Mouse (Mus musculus) CH12.LX (cell line): ENCODE measurements around the gene Pitx3. TPM values are rescaled to one million over a fixed set of nuclear protein-coding genes. Genes with fewer than 3 reads are reported as not detected.

Experiments
- DNase-seq: peaks from one replicate; pipeline ENCODE4 v3.0.0-alpha.2; 2013; ENCODE audit errors: extremely low read depth
- H3K27ac ChIP-seq: 2 replicates; pipeline ENCODE4 v1.5.1; 2012; ENCODE audit warnings: low read depth, mild to moderate bottlenecking, control low read depth, moderate library complexity; ENCODE audit not compliant: insufficient read depth
- H3K27me3 ChIP-seq: replicated peaks from 2 replicates; pipeline ENCODE3; 2012; ENCODE audit warnings: inconsistent platforms
- H3K36me3 ChIP-seq, 2 experiments: replicated peaks in 1 of 2; 2 replicates each; pipeline versions ENCODE3 to v1.6.1; 2012; ENCODE audit warnings: inconsistent platforms in 1 of 2, low read length in 1 of 2, mild to moderate bottlenecking in 1 of 2, mixed read lengths in 1 of 2, moderate library complexity in 1 of 2; ENCODE audit not compliant: control insufficient read depth in 1 of 2, insufficient read depth in 1 of 2
- H3K4me1 ChIP-seq, 2 experiments: 2 replicates each; pipeline ENCODE4 v1.6.1; 2012; ENCODE audit warnings: inconsistent platforms in 1 of 2, moderate library complexity in 1 of 2; ENCODE audit not compliant: insufficient read depth in 2 of 2, control insufficient read depth in 1 of 2
- H3K4me2 ChIP-seq: 2 replicates; pipeline ENCODE4 v1.6.1; 2012; ENCODE audit warnings: low read depth, mild to moderate bottlenecking, control low read depth; ENCODE audit not compliant: poor library complexity, insufficient read depth, severe bottlenecking
- H3K4me3 ChIP-seq, 3 experiments: fragments of 150-350 bp in 1 of 3; sonication (generic) in 1 of 3; replicated peaks in 1 of 3; 2 replicates each; pipeline versions ENCODE3 to v1.5.1; 2011 to 2012; ENCODE audit warnings: low read depth in 2 of 3, low read length in 2 of 3, mild to moderate bottlenecking in 2 of 3, moderate library complexity in 2 of 3, control low read depth in 1 of 3, improper control_type of control experiment in 1 of 3, inconsistent platforms in 1 of 3, mixed read lengths in 1 of 3; ENCODE audit not compliant: poor library complexity in 1 of 3
- H3K79me2 ChIP-seq: replicated peaks from 2 replicates; pipeline ENCODE4 v1.6.1; 2012; ENCODE audit warnings: mild to moderate bottlenecking, moderate library complexity; ENCODE audit not compliant: control insufficient read depth, poor library complexity, insufficient read depth, severe bottlenecking; ENCODE audit errors: extremely low read depth
- H3K9ac ChIP-seq: 2 replicates; pipeline ENCODE4 v1.6.1; 2012; ENCODE audit warnings: low read depth, mild to moderate bottlenecking, control low read depth, moderate library complexity; ENCODE audit not compliant: insufficient read depth
- H3K9me3 ChIP-seq: replicated peaks from 2 replicates; pipeline ENCODE3; 2012; ENCODE audit warnings: low read length, inconsistent platforms, mixed read lengths
- CHD1 ChIP-seq: IDR thresholded peaks from 2 replicates; pipeline ENCODE4 v1.6.1; 2012; ENCODE audit warnings: low read depth, low read length, improper control_type of control experiment, inconsistent platforms
- CTCF ChIP-seq, 2 experiments: IDR thresholded peaks in 1 of 2; conservative IDR thresholded peaks in 1 of 2; 2 replicates each; pipeline ENCODE4 v1.5.1; 2011 to 2012; ENCODE audit warnings: low read depth in 2 of 2, low read length in 2 of 2, improper control_type of control experiment in 1 of 2, inconsistent platforms in 1 of 2, mild to moderate bottlenecking in 1 of 2, moderate library complexity in 1 of 2
- E2F4 ChIP-seq: IDR thresholded peaks from 2 replicates; pipeline ENCODE4 v1.6.1; 2011; ENCODE audit warnings: low read depth, low read length, improper control_type of control experiment; ENCODE audit not compliant: insufficient replicate concordance
- ELF1 ChIP-seq: IDR thresholded peaks from 2 replicates; pipeline ENCODE4 v1.6.1; 2014; ENCODE audit warnings: low read depth, mild to moderate bottlenecking, inconsistent platforms, low read length, improper control_type of control experiment
- JUN ChIP-seq: IDR thresholded peaks from 2 replicates; pipeline ENCODE4 v1.6.1; 2011; ENCODE audit warnings: low read depth, mild to moderate bottlenecking, low read length, improper control_type of control experiment, moderate library complexity; ENCODE audit not compliant: insufficient read depth
- JUND ChIP-seq: conservative IDR thresholded peaks from 2 replicates; pipeline ENCODE4 v1.6.1; 2011; ENCODE audit warnings: low read depth, low read length, improper control_type of control experiment
- KAT2A ChIP-seq: IDR thresholded peaks from 2 replicates; pipeline ENCODE4 v1.6.1; 2012; ENCODE audit warnings: low read length, improper control_type of control experiment, inconsistent platforms; ENCODE audit not compliant: insufficient replicate concordance
- MAFK ChIP-seq: IDR thresholded peaks from 2 replicates; pipeline ENCODE4 v1.6.1; 2011; ENCODE audit warnings: low read length, improper control_type of control experiment; ENCODE audit not compliant: insufficient replicate concordance
- MAX ChIP-seq: IDR thresholded peaks from 2 replicates; pipeline ENCODE4 v1.6.1; 2011; ENCODE audit warnings: low read length, improper control_type of control experiment
- MAZ ChIP-seq: IDR thresholded peaks from 2 replicates; pipeline ENCODE4 v1.6.1; 2012; ENCODE audit warnings: low read depth, mild to moderate bottlenecking, inconsistent platforms, low read length, improper control_type of control experiment, moderate library complexity
- MEF2A ChIP-seq: IDR thresholded peaks from 2 replicates; pipeline ENCODE4 v1.6.1; 2014; ENCODE audit warnings: low read depth, mild to moderate bottlenecking, inconsistent platforms, low read length, improper control_type of control experiment, borderline replicate concordance
- MXI1 ChIP-seq: IDR thresholded peaks from 2 replicates; pipeline ENCODE4 v1.6.1; 2011; ENCODE audit warnings: mild to moderate bottlenecking, low read depth, low read length, improper control_type of control experiment
- NELFE ChIP-seq: IDR thresholded peaks from 2 replicates; pipeline ENCODE4 v1.6.1; 2011; ENCODE audit warnings: low read depth, low read length, improper control_type of control experiment
- NRF1 ChIP-seq: IDR thresholded peaks from 2 replicates; pipeline ENCODE4 v1.6.1; 2014; ENCODE audit warnings: low read depth, mild to moderate bottlenecking, inconsistent platforms, low read length, improper control_type of control experiment, moderate library complexity
- PAX5 ChIP-seq: IDR thresholded peaks from 2 replicates; pipeline ENCODE4 v1.6.1; 2012; ENCODE audit warnings: low read length, inconsistent platforms, mixed read lengths
- POLR2AphosphoS2 ChIP-seq: IDR thresholded peaks from 2 replicates; pipeline ENCODE4 v1.6.1; 2011; ENCODE audit warnings: low read depth, low read length, improper control_type of control experiment
- RAD21 ChIP-seq: IDR thresholded peaks from 2 replicates; pipeline ENCODE4 v1.6.1; 2011; ENCODE audit warnings: low read depth, mild to moderate bottlenecking, low read length, improper control_type of control experiment, moderate library complexity
- RCOR1 ChIP-seq: conservative IDR thresholded peaks from 2 replicates; pipeline ENCODE4 v1.6.1; 2012; ENCODE audit warnings: low read depth, mild to moderate bottlenecking, inconsistent platforms, low read length, improper control_type of control experiment
- SMC3 ChIP-seq: IDR thresholded peaks from 2 replicates; pipeline ENCODE4 v1.6.1; 2011; ENCODE audit warnings: low read depth, low read length, improper control_type of control experiment
- TBP ChIP-seq: conservative IDR thresholded peaks from 2 replicates; pipeline ENCODE4 v1.6.1; 2011; ENCODE audit warnings: low read depth, low read length, improper control_type of control experiment
- UBTF ChIP-seq: IDR thresholded peaks from 2 replicates; pipeline ENCODE4 v1.6.1; 2012; ENCODE audit warnings: low read depth, mild to moderate bottlenecking, inconsistent platforms, low read length, improper control_type of control experiment, moderate library complexity
- USF1 ChIP-seq: IDR thresholded peaks from 2 replicates; pipeline ENCODE4 v1.6.1; 2014; ENCODE audit warnings: low read depth, mild to moderate bottlenecking, inconsistent platforms, low read length, improper control_type of control experiment
- ZKSCAN1 ChIP-seq: IDR thresholded peaks from 2 replicates; pipeline ENCODE4 v1.6.1; 2012; ENCODE audit warnings: low read depth, inconsistent platforms, low read length, improper control_type of control experiment, borderline replicate concordance
- ZMIZ1 ChIP-seq: IDR thresholded peaks from 2 replicates; pipeline ENCODE4 v1.6.1; 2012; ENCODE audit warnings: low read depth, mild to moderate bottlenecking, inconsistent platforms, low read length, improper control_type of control experiment
- ZNF384 ChIP-seq: IDR thresholded peaks from 2 replicates; pipeline ENCODE4 v1.6.1; 2012; ENCODE audit warnings: low read depth, low read length, improper control_type of control experiment, inconsistent platforms
- dilution Hi-C: fragments of 300-500 bp; cut with MboI; formaldehyde crosslinking; loops from 2 replicates; pipeline ENCODE4 v1.14.3; 2020; ENCODE audit warnings: low sequenced_read_pairs; ENCODE audit not compliant: extremely low pct_unique_long_range_greater_than_20kb, extremely low pct_ligation_motif_present
- in situ Hi-C: fragments of 300-500 bp; cut with MboI; formaldehyde crosslinking; loops from 3 replicates; pipeline ENCODE4 v1.14.3; 2019; ENCODE audit warnings: low sequenced_read_pairs, low pct_ligation_motif_present, low pct_unique_long_range_greater_than_20kb, mixed read lengths
- polyA plus RNA-seq: library from polyadenylated mRNA; unstranded; fragments of >175 nt; gene quantifications from 2 replicates; pipeline ENCODE4 v1.2.1, GENCODE M21; 2012; ENCODE audit warnings: low read depth; ENCODE audit not compliant: insufficient read length
- total RNA-seq, 2 experiments: library from RNA; depleted of rRNA; stranded (reverse); fragments of 300-350 nt in 1 of 2; fragments of >200 nt in 1 of 2; gene quantifications; 2 replicates each; pipeline ENCODE4 v1.2.3; 2012 to 2014

The Pitx3 gene
- total and polyA plus RNA-seq, 3 experiments = not detected

DNA sequence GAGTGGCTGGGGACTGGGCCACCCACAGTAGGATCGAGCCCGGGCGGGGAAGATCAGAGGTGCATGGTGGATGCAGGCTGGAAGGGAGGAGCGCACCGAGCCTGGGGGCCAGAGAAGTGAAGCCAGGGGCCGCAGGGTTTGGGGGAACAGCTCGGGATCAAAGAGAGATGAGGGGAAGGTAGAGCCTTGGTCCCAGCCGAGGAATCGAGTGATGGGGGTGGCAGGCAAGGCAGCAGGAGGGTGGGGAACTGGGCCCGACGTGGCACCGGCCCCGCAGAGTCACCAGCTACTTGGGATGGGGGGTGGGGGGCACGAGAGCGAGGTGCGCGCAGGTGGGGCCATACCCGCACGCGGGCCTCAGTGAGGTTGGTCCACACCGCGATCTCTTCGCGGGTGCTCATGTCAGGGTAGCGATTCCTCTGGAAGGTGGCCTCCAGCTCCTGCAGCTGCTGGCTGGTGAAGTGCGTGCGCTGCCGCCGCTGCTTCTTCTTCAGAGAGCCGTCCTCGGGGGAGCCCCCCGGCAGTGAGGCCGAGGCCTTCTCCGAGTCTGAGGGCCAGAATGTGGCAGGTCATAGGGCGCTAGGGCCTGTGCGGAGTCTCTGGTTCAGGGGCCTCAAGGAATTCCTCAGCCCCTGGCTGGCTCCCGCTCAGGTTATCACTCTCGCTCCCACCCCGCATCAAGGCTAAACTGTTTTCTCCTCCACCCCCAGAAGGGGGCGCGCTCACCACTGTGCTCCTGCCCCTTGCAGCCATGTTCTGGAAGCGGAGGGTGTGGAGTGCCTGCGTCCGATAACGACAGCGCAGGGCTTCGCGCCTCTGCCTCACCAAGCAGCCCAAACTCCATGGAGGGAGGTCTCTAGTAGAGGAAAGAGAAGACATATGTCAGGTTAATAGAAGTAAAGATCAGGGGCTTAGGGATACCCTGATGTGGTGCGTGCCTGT lies 11.2 kb downstream of the Pitx3 start:
- H3K4me2 ChIP-seq = peak overlapping the region; percentile 75
- no peak overlapping the region for H3K9ac ChIP-seq
- H3K27ac ChIP-seq = no peak overlapping the region
- H3K9me3 ChIP-seq = no peaks in the 10 kb centered on the region
- peak overlapping the region in 2 of 3 experiments; percentile 40 to 56 for H3K4me3 ChIP-seq
- peak; percentile 71 for DNase-seq
- H3K79me2 ChIP-seq = no peaks in the 10 kb centered on the region
- peaks cover 88% of the 10 kb centered on the region for H3K27me3 ChIP-seq
- in situ Hi-C loops = loop anchor here (5.0 to 10.0 kb wide), 2 partner anchors 120 to 228 kb away; no protein-coding TSS in a partner anchor
- TF ChIP-seq CHD1 = no peak
- TF ChIP-seq ZKSCAN1 = no peak
- TF ChIP-seq MAZ = no peak
- TF ChIP-seq SMC3 = peak; percentile 71
- peak; percentile 10; the same call in 1 of the 2 replicates for TF ChIP-seq MXI1
- peak; percentile 46; the same call in 1 of the 2 replicates for TF ChIP-seq MAX
- TF ChIP-seq RAD21 = peak; percentile 51
- no peak for TF ChIP-seq JUND
- TF ChIP-seq TBP = no peak
- TF ChIP-seq CTCF (conservative IDR thresholded peaks at IDR 0.05 in 1 of 2, IDR thresholded peaks at IDR 0.05 in 1 of 2; ENCODE audit: low read depth in 2 of 2, low read length in 2 of 2) = peak; percentile 46 to 85
- no peaks in the 10 kb centered on the region for H3K36me3 ChIP-seq
- dilution Hi-C loops = no loop called here
- H3K4me1 ChIP-seq = peaks cover 0 to 23% of the 10 kb centered on the region in 2 experiments; a peak in 2 of 4 replicates

DNA sequence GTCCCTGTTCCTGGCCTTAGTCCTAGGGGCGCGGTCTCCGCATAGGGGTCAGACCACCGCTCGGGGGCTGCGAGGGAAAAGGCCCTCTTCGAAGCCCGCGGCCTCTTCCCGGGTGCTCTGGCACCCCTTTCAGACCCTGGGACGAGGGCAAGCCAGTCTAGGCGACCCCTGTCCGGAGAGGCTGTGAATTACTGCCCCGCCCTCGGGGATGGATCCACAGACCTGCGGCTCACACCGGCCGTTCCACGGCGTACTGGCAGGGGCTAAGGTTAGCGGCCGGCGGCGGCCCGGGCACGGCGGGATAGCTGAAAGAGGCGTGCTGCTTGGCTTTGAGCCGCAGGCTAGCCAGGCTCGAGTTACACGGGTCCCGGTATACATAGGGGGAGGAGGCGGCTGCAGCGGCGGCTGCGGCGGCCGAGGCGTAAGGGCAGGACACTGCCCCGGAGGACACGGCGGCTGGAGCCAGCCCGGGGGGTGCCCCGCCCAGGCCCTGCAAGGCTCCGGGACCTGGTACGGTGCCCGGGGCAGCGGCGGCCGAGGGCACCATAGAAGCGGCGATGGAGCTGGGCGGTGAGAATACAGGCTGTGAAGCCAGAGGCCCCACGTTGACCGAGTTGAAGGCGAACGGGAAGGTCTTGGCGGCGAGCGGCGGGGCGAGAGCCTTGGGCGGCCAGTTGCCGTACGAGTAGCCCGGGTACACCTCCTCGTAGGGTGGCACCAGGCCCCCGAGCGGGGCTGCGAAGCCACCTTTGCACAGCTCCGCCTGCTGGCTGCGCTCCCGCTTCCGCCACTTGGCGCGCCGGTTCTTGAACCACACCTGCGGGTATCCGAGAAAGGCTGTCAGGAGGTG lies 12.1 kb downstream of the Pitx3 start:
- Histone ChIP-seq H3K4me3 (peak overlapping the region in 2 of 3 experiments; percentile 40 to 56), H3K9ac (no peak overlapping the region), H3K36me3 (no peaks in the 10 kb centered on the region), H3K27ac (no peak overlapping the region), H3K27me3 (peaks cover 82% of the 10 kb centered on the region), H3K9me3 (no peaks in the 10 kb centered on the region), H3K4me1 (peaks cover 2 to 23% of the 10 kb centered on the region in 2 experiments; a peak in 2 of 4 replicates), H3K79me2 (no peaks in the 10 kb centered on the region), H3K4me2 (peak overlapping the region; percentile 75)
- in situ Hi-C loops (loop anchor here (5.0 to 10.0 kb wide), 2 partner anchors 121 to 229 kb away; no protein-coding TSS in a partner anchor), dilution Hi-C loops (no loop called here)
- peak; percentile 45 for DNase-seq
- TF ChIP-seq ZNF384 (no peak), POLR2AphosphoS2 (no peak), CTCF (conservative IDR thresholded peaks at IDR 0.05 in 1 of 2, IDR thresholded peaks at IDR 0.05 in 1 of 2; ENCODE audit: low read depth in 2 of 2, low read length in 2 of 2) (peak in 1 of 2 experiments; percentile 68; a peak in 2 of 4 replicates), CHD1 (no peak), ELF1 (peak; percentile 63), ZMIZ1 (no peak), USF1 (no peak), NRF1 (no peak), PAX5 (no peak), ZKSCAN1 (no peak), UBTF (peak; percentile 94), RCOR1 (no peak), NELFE (no peak), MEF2A (no peak), MAFK (no peak), KAT2A (no peak), MAZ (no peak), MXI1 (peak; percentile 0; the same call in 1 of the 2 replicates), TBP (no peak), JUN (no peak), E2F4 (no peak), SMC3 (peak; percentile 30; the same call in 1 of the 2 replicates)
